Mouse (Mus musculus): ENCODE measurements around the gene Kcnh3. TPM values are rescaled to one million over a fixed set of nuclear protein-coding genes. Genes with fewer than 3 reads are reported as not detected.

The Kcnh3 gene
- 0.04 TPM for polyA plus RNA-seq (2012; fragmentation: generic; extraction: Trizol)
- long read RNA-seq, experiment 1: 0 reads
- long read RNA-seq, experiment 2: 0 reads

DNA sequence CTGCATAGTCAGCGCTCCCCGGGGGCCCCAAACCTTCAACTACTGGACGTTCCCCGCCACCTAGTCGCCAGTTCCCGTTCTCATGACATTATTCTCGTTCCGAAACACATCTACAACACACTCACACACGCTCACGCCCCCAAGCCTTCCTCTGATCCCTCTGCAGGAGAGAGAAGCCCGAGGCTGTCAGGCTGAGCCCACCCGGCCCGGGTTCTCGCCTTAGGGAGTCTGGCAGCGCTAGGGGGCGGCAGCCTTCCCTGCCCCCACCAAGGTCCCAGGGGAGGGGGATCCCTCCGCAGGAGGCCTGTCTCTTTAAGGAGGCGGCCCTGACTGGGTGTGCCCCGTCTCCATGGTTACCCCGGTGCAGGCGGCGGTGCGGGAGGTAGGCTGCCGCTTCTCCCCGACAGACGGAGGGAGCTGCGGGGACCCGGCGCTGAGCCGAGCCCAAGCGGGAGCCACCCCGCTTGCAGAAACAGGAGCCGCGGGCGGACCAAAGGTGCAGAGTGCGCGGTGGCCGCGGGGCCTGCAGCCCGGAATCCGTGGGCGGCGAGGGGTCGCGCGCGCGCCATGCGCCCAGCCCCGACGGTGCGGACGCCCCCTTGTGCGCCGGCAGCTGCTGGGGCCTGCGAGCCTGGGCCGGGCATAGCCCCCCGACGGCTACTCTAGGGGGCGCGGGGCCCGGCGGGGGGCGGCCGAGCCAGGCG, at the start of gene Kcnh3:
Gene Kcnh3, plus strand, starts transcription at position 654 of the 704 bp plus-strand sequence.
- Histone ChIP-seq H3K4me3 (ENCODE audit: insufficient read depth, poor library complexity, severe bottlenecking) (peak within 1 kb of the TSS; percentile 28), H3K79me3 (ENCODE audit: low read depth) (no peaks in the 10 kb centered on the region), H3K79me2 (ENCODE audit: control insufficient read depth, insufficient read depth) (no peaks in the 10 kb centered on the region), H3K36me3 (ENCODE audit: control insufficient read depth, insufficient read depth) (no peaks in the 10 kb centered on the region), H3K27me3 (ENCODE audit: control insufficient read depth, insufficient read depth, insufficient read length) (peaks cover 91% of the 10 kb centered on the region), H3ac (ENCODE audit: control insufficient read depth, insufficient read length, low read depth) (peak within 1 kb of the TSS; percentile 55)
- TF ChIP-seq MAX (IDR thresholded peaks at IDR 0.05): no peak
- no peak for TF ChIP-seq CEBPB (IDR thresholded peaks at IDR 0.05; ENCODE audit: low read depth)

GRCm38 (mm10) chr15:99179639-99180038, 45.0 kb upstream of the Kcnh3 start:
- no peaks in the 10 kb centered on the region for H3K79me3 ChIP-seq (ENCODE audit: low read depth)
- H3K36me3 ChIP-seq (ENCODE audit: control insufficient read depth, insufficient read depth): peaks cover 76% of the 10 kb centered on the region
- no peak for TF ChIP-seq CEBPB (IDR thresholded peaks at IDR 0.05; ENCODE audit: low read depth)
- no peak for TF ChIP-seq MYOD1 (IDR thresholded peaks at IDR 0.05; ENCODE audit: control insufficient read depth, insufficient read length, low read depth)
- no peak for TF ChIP-seq CTCF (IDR thresholded peaks at IDR 0.05; ENCODE audit: control insufficient read depth, insufficient read depth, insufficient read length)
- TF ChIP-seq MYOG (IDR thresholded peaks at IDR 0.05; ENCODE audit: control insufficient read depth, extremely low read depth, insufficient read length): no peak
- no peak for TF ChIP-seq FOSL1 (IDR thresholded peaks at IDR 0.05; ENCODE audit: insufficient read depth, low read length, poor library complexity, severe bottlenecking)
- TF ChIP-seq USF1 (IDR thresholded peaks at IDR 0.05; ENCODE audit: low read depth): no peak
- no peak for TF ChIP-seq MAX (IDR thresholded peaks at IDR 0.05)

DNA sequence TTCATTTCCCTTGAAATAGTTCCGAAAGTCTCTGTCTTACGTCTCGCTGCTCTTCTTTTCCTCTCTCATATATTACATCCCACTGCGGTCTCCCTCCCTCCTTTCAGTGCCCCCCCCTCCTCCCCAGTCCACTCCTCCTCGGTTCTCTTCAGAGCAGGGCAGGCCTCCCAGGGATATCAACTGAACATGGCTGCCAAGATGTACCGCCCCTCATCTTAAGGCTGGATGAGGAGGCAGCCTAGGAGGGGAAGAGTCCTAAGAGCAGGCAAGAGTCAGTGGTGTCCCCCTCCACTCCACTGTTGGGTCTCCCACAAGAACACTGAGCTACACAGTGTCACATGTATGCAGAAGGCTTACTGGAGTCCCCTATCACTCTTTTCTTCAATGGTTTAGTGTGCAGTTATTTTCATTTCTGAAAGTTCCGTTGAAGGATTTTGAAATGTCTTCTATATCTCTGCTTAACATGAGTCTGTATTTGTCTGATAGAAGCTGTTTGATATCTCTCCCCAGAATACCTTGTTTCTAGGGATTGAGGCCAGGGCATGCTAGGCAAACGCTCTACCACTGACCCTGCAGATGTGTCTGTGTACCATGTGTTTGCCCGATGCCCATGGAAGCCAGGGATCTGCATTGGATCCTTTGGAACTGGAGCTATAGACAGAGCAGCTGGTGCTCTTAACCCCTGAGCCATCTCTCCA, 40.3 kb upstream of the Kcnh3 start:
- Histone ChIP-seq H3K79me3 (ENCODE audit: low read depth) (no peaks in the 10 kb centered on the region), H3K36me3 (ENCODE audit: control insufficient read depth, insufficient read depth) (peaks cover 67% of the 10 kb centered on the region), H3K79me2 (ENCODE audit: control insufficient read depth, insufficient read depth) (no peaks in the 10 kb centered on the region), H3K27me3 (ENCODE audit: control insufficient read depth, insufficient read depth, insufficient read length) (no peaks in the 10 kb centered on the region), H3K4me3 (ENCODE audit: insufficient read depth, poor library complexity, severe bottlenecking) (no peak overlapping the region), H3ac (ENCODE audit: control insufficient read depth, insufficient read length, low read depth) (no peak overlapping the region)
- no peak for TF ChIP-seq CEBPB (IDR thresholded peaks at IDR 0.05; ENCODE audit: low read depth)
- no peak for TF ChIP-seq MYOG (IDR thresholded peaks at IDR 0.05; ENCODE audit: control insufficient read depth, extremely low read depth, insufficient read length)
- no peak for TF ChIP-seq USF1 (IDR thresholded peaks at IDR 0.05; ENCODE audit: low read depth)
- no peak for TF ChIP-seq FOSL1 (IDR thresholded peaks at IDR 0.05; ENCODE audit: insufficient read depth, low read length, poor library complexity, severe bottlenecking)
- no peak for TF ChIP-seq MYOD1 (IDR thresholded peaks at IDR 0.05; ENCODE audit: control insufficient read depth, insufficient read length, low read depth)
- no peak for TF ChIP-seq CTCF (IDR thresholded peaks at IDR 0.05; ENCODE audit: control insufficient read depth, insufficient read depth, insufficient read length)
- no peak for TF ChIP-seq MAX (IDR thresholded peaks at IDR 0.05)

More at GRCm38 (mm10) chr15:99179639-99180038, 45.0 kb upstream of the Kcnh3 start:
- H3K4me3 ChIP-seq (ENCODE audit: insufficient read depth, poor library complexity, severe bottlenecking): no peak overlapping the region
- no peak overlapping the region for H3ac ChIP-seq (ENCODE audit: control insufficient read depth, insufficient read length, low read depth)
- H3K27me3 ChIP-seq (ENCODE audit: control insufficient read depth, insufficient read depth, insufficient read length): no peaks in the 10 kb centered on the region
- no peaks in the 10 kb centered on the region for H3K79me2 ChIP-seq (ENCODE audit: control insufficient read depth, insufficient read depth)

DNA sequence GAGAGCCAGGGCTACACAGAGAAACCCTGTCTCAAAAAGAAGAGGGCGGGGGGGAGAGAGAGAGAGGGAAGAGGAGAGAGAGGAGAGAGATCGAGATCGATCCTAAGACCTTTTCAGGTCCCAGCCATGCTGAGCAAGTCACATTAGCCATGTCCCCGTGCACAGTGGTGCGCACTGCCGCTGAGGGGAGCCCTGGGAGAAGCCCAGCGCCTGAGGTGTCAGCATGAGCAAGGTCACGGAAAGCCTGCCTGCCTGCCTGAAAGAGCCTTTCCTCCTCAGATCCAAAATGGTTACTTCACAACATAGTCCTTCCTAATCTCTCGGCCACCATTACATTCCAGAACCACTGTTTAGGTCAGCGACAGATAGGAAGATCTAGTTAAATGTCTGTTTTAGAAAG, 30.3 kb upstream of the Kcnh3 start:
- Histone ChIP-seq H3K79me3 (ENCODE audit: low read depth) (no peaks in the 10 kb centered on the region), H3K36me3 (ENCODE audit: control insufficient read depth, insufficient read depth) (peaks cover 17% of the 10 kb centered on the region), H3ac (ENCODE audit: control insufficient read depth, insufficient read length, low read depth) (no peak overlapping the region), H3K79me2 (ENCODE audit: control insufficient read depth, insufficient read depth) (no peaks in the 10 kb centered on the region), H3K4me3 (ENCODE audit: insufficient read depth, poor library complexity, severe bottlenecking) (no peak overlapping the region), H3K27me3 (ENCODE audit: control insufficient read depth, insufficient read depth, insufficient read length) (no peaks in the 10 kb centered on the region)
- no peak for TF ChIP-seq CTCF (IDR thresholded peaks at IDR 0.05; ENCODE audit: control insufficient read depth, insufficient read depth, insufficient read length)
- TF ChIP-seq CEBPB (IDR thresholded peaks at IDR 0.05; ENCODE audit: low read depth): no peak
- no peak for TF ChIP-seq MYOG (IDR thresholded peaks at IDR 0.05; ENCODE audit: control insufficient read depth, extremely low read depth, insufficient read length)
- no peak for TF ChIP-seq MAX (IDR thresholded peaks at IDR 0.05)
- no peak for TF ChIP-seq MYOD1 (IDR thresholded peaks at IDR 0.05; ENCODE audit: control insufficient read depth, insufficient read length, low read depth)
- no peak for TF ChIP-seq FOSL1 (IDR thresholded peaks at IDR 0.05; ENCODE audit: insufficient read depth, low read length, poor library complexity, severe bottlenecking)
- no peak for TF ChIP-seq USF1 (IDR thresholded peaks at IDR 0.05; ENCODE audit: low read depth)

DNA sequence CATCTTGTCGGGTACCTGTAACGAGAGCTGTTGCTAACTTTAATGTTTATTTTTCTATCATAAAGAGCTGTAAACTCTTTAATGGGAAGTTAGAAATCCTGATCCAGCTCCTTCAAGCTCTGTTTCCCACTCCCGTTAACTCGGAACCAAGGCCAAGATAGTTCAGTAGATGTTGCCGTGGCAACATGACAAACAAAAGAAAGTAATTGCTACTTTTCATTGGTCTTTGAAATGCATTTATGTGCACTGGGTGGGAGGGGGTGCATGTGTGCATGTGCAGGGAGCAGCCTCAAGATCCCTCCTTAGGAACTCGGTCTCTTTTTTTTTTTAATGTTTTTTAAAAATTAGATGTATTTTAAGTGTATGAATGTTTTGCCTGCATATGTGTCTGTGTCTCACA, 29.6 kb upstream of the Kcnh3 start:
- Histone ChIP-seq H3K4me3 (ENCODE audit: insufficient read depth, poor library complexity, severe bottlenecking) (no peak overlapping the region), H3K79me2 (ENCODE audit: control insufficient read depth, insufficient read depth) (no peaks in the 10 kb centered on the region), H3K27me3 (ENCODE audit: control insufficient read depth, insufficient read depth, insufficient read length) (no peaks in the 10 kb centered on the region), H3K36me3 (ENCODE audit: control insufficient read depth, insufficient read depth) (peaks cover 20% of the 10 kb centered on the region), H3ac (ENCODE audit: control insufficient read depth, insufficient read length, low read depth) (no peak overlapping the region), H3K79me3 (ENCODE audit: low read depth) (no peaks in the 10 kb centered on the region)
- TF ChIP-seq MAX (IDR thresholded peaks at IDR 0.05) (no peak), CTCF (IDR thresholded peaks at IDR 0.05; ENCODE audit: control insufficient read depth, insufficient read depth, insufficient read length) (no peak), CEBPB (IDR thresholded peaks at IDR 0.05; ENCODE audit: low read depth) (no peak), FOSL1 (IDR thresholded peaks at IDR 0.05; ENCODE audit: insufficient read depth, low read length, poor library complexity, severe bottlenecking) (no peak), MYOD1 (IDR thresholded peaks at IDR 0.05; ENCODE audit: control insufficient read depth, insufficient read length, low read depth) (no peak), USF1 (IDR thresholded peaks at IDR 0.05; ENCODE audit: low read depth) (no peak), MYOG (IDR thresholded peaks at IDR 0.05; ENCODE audit: control insufficient read depth, extremely low read depth, insufficient read length) (no peak)
